ENCODE assay signal across 18 mouse cellular contexts in genomic region chr4:138939481-138939880, GRCm38 (mm10). TPM values are rescaled to one million over a fixed set of nuclear protein-coding genes. Genes with fewer than 3 reads are reported as not detected.
DNase-seq lines count a peak whose midpoint lies in the region; ATAC-seq lines count a peak whose summit lies in the region.
"Had no signal": no experiment of that assay in that cellular context is flagged by ENCODE, and none has a peak within 500 bp of the region (broad histone marks: within the 10 kb centered on the region; RNA-seq: fewer than 3 reads in every experiment).

No protein-coding gene starts in this region.

- H3K4me1 ChIP-seq in heart, embryonic 11.5 days (ENCODE audit: control insufficient read depth, insufficient read depth, low read length) = no peaks in the 10 kb centered on the region
- H3K4me1 ChIP-seq in intestine, embryonic 15.5 days (replicated peaks) = peaks cover 10% of the 10 kb centered on the region

- H3K27ac ChIP-seq in heart, embryonic 11.5 days (ENCODE audit: low read depth, low read length) = no peak overlapping the region
- peak overlapping the region; percentile 64 for H3K27ac ChIP-seq in intestine, embryonic 15.5 days
- H3K27ac ChIP-seq: embryonic facial prominence, embryonic 15.5 days; forebrain, embryonic 13.5 days; hindbrain, embryonic 10.5 days; limb, embryonic 12.5 days; liver, embryonic 15.5 days; midbrain, embryonic 10.5 days had no signal

- ATAC-seq in heart, embryonic 11.5 days (replicated peaks; ENCODE audit: insufficient number of reproducible peaks, low FRiP score, low TSS enrichment) = no peak
- ATAC-seq in intestine, embryonic 15.5 days = peak; percentile 35
- ATAC-seq in granulocyte monocyte progenitor cell, adult 5-6 weeks (replicated peaks; ENCODE audit: poor library complexity, severe bottlenecking) = no peak
- ATAC-seq: forebrain, embryonic 13.5 days had no signal

- H3K4me3 ChIP-seq in heart, embryonic 11.5 days (ENCODE audit: low read depth, low read length) = no peak overlapping the region
- H3K4me3 ChIP-seq in intestine, embryonic 15.5 days (replicated peaks) = no peak overlapping the region
- H3K4me3 ChIP-seq: embryonic facial prominence, embryonic 15.5 days; forebrain, embryonic 13.5 days; heart, embryonic 12.5 days; hindbrain, embryonic 10.5 days; limb, embryonic 12.5 days; liver, embryonic 15.5 days; midbrain, embryonic 10.5 days had no signal

- no peak overlapping the region for H3K4me2 ChIP-seq in heart, embryonic 11.5 days
- H3K4me2 ChIP-seq in intestine, embryonic 15.5 days (replicated peaks) = no peak overlapping the region
- H3K4me2 ChIP-seq: embryonic facial prominence, embryonic 15.5 days; forebrain, embryonic 13.5 days; heart, embryonic 12.5 days; limb, embryonic 12.5 days; liver, embryonic 15.5 days had no signal

- no peaks in the 10 kb centered on the region for H3K36me3 ChIP-seq in heart, embryonic 11.5 days (ENCODE audit: control insufficient read depth, insufficient read depth, low read length)
- no peaks in the 10 kb centered on the region for H3K36me3 ChIP-seq in intestine, embryonic 15.5 days
- H3K36me3 ChIP-seq: embryonic facial prominence, embryonic 15.5 days; heart, embryonic 12.5 days; hindbrain, embryonic 10.5 days; limb, embryonic 12.5 days; liver, embryonic 15.5 days; midbrain, embryonic 10.5 days had no signal

- H3K9ac ChIP-seq in heart, embryonic 11.5 days (ENCODE audit: low read depth, low read length) = no peak overlapping the region
- no peak overlapping the region for H3K9ac ChIP-seq in intestine, embryonic 15.5 days
- H3K9ac ChIP-seq: embryonic facial prominence, embryonic 15.5 days; forebrain, embryonic 13.5 days; heart, embryonic 12.5 days; limb, embryonic 12.5 days; liver, embryonic 15.5 days had no signal

- no peaks in the 10 kb centered on the region for H3K9me3 ChIP-seq in heart, embryonic 11.5 days (replicated peaks; ENCODE audit: control insufficient read depth, low read length)
- no peaks in the 10 kb centered on the region for H3K9me3 ChIP-seq in intestine, embryonic 15.5 days
- H3K9me3 ChIP-seq: embryonic facial prominence, embryonic 15.5 days; forebrain, embryonic 13.5 days; heart, embryonic 12.5 days; hindbrain, embryonic 10.5 days; limb, embryonic 12.5 days; liver, embryonic 15.5 days; midbrain, embryonic 10.5 days had no signal

- H3K27me3 ChIP-seq in heart, embryonic 11.5 days (ENCODE audit: control insufficient read depth, insufficient read depth, low read length) = no peaks in the 10 kb centered on the region
- H3K27me3 ChIP-seq in intestine, embryonic 15.5 days (replicated peaks) = no peaks in the 10 kb centered on the region
- H3K27me3 ChIP-seq: embryonic facial prominence, embryonic 15.5 days; forebrain, embryonic 13.5 days; limb, embryonic 12.5 days; liver, embryonic 15.5 days had no signal

- DNase-seq in heart, postnatal 4 days = peak; percentile 10
- DNase-seq in 3134 (ENCODE audit: extremely low read depth, insufficient read length, low spot score) = peak; percentile 31
- DNase-seq in lung, postnatal 14 days = peak; percentile 78
- no peak for DNase-seq in ovary, postnatal 36 days (ENCODE audit: low spot score)
- DNase-seq: cerebellum, adult 18-20 months; gastrocnemius, postnatal 10 days; layer of hippocampus, postnatal 36 days had no signal

- WGBS in heart, embryonic 11.5 days (ENCODE audit: insufficient replicate concordance) = 63% methylated on average over 4 of the region's 4 CpGs
- WGBS in intestine, embryonic 15.5 days = 61% methylated on average over 4 of the region's 4 CpGs

RNA-seq across cellular contexts. Expression of gene Otud3, which starts 25.7 kb away (rescaled TPM):
- 1 to 10 TPM; 7.5 to 9.3 TPM for total RNA-seq in heart, postnatal 4 days (2021)
- polyA plus RNA-seq in heart, embryonic 11.5 days (2014; fragmentation: Nextera tagmentation; extraction: Ambion mirVana) = 3.4 and 4.2 TPM in 2 replicates
- 4.5 and 6.2 TPM in 2 replicates for polyA plus RNA-seq in intestine, embryonic 15.5 days (2015; fragmentation: Nextera tagmentation; extraction: Ambion mirVana)
- 3.8 and 5.7 TPM in 2 replicates for total RNA-seq in granulocyte monocyte progenitor cell, adult 5-6 weeks (2014; fragmentation: Nextera tagmentation)
- total RNA-seq in granulocyte monocyte progenitor cell, adult 5-6 weeks (2017) = 3.2 and 4.7 TPM in 2 replicates

RNA-seq across cellular contexts. Expression of gene Rnf186, which starts 27.4 kb away (rescaled TPM):
- total RNA-seq in heart, postnatal 4 days (2021) = not detected
- polyA plus RNA-seq in heart, embryonic 11.5 days (2014; fragmentation: Nextera tagmentation; extraction: Ambion mirVana) = not detected in 2 replicates
- polyA plus RNA-seq in intestine, embryonic 15.5 days (2015; fragmentation: Nextera tagmentation; extraction: Ambion mirVana) = 79.5 and 98.0 TPM in 2 replicates
- total RNA-seq in granulocyte monocyte progenitor cell, adult 5-6 weeks (2014; fragmentation: Nextera tagmentation) = not detected in 2 replicates
- not detected in 2 replicates for total RNA-seq in granulocyte monocyte progenitor cell, adult 5-6 weeks (2017)
- total RNA-seq: gastrocnemius, postnatal 10 days; layer of hippocampus, postnatal 36 days had no signal
- polyA plus RNA-seq: cortical plate, adult 2 months; heart, embryonic 12.5 days; hindbrain, embryonic 10.5 days; limb, embryonic 12.5 days; midbrain, embryonic 10.5 days had no signal

RNA-seq across cellular contexts. Expression of gene Tmco4, which starts 33.2 kb away (rescaled TPM):
- total RNA-seq in heart, postnatal 4 days (2021) = 10 to 100 TPM; 11.7 to 14.2 TPM
- polyA plus RNA-seq in heart, embryonic 11.5 days (2014; fragmentation: Nextera tagmentation; extraction: Ambion mirVana) = 3.0 TPM in 2 replicates
- 14.1 and 14.3 TPM in 2 replicates for polyA plus RNA-seq in intestine, embryonic 15.5 days (2015; fragmentation: Nextera tagmentation; extraction: Ambion mirVana)
- total RNA-seq in granulocyte monocyte progenitor cell, adult 5-6 weeks (2014; fragmentation: Nextera tagmentation) = 18.3 and 18.6 TPM in 2 replicates
- 13.2 and 21.2 TPM in 2 replicates for total RNA-seq in granulocyte monocyte progenitor cell, adult 5-6 weeks (2017)
